Mouse (Mus musculus) urinary bladder, adult 2 months (tissue): ENCODE measurements around the gene 1700037C18Rik. TPM values are rescaled to one million over a fixed set of nuclear protein-coding genes. Genes with fewer than 3 reads are reported as not detected.
"Not testable (repeated sequence)": the region's sequence is repeated elsewhere in the genome, so short reads cannot be mapped to it uniquely, and the experiment has no call there.

Experiments
- DNase-seq: peaks from one replicate; pipeline ENCODE4 v3.0.0; 2022; ENCODE audit warnings: low spot score
- polyA plus RNA-seq: library from polyadenylated mRNA; depleted of rRNA; stranded (reverse); fragments of >200 nt; gene quantifications from 2 replicates; pipeline ENCODE4 v1.2.3, GENCODE M21; 2012; rRNA removed

The 1700037C18Rik gene
- polyA plus RNA-seq, 1 experiment, result 7.0 TPM

DNA sequence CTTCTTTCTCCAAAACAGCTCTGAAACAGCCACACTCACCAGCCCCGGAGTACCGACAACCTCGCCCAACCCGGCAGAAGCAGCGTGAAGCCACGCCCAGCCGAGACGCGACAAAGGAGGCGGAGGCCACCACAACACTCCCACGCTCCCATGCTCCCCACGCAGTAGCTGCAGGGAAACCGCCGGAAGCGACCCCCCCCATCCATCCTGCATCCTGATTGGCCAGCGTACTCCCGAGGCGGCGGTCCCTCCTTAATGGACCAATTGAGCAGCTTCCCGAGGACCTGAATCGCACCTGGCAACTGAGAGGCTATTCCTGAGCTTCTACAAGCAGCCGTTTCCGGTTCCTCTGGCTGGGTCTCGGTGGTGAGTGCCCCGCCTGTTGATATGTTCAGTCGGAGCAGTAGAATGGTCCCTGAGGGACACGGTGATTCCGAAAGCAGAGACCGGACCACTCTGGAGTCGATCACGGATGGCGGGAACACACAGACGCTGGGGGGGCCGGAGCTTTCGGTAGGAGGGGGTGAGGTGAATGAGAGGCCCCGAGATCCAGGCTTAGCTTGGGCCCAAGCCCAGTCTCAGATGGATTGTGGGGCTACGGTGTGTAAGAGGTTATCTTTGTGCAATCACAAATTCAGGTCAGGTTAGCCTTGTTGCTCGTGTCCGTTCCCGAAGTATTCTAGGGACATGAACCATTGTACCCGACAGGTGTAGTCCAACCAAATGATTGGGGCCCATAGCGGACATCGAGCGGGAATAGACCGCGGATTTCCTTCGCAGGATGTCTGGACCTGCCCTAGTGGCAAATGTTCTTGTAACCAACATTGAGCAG lies 36.1 kb downstream of the 1700037C18Rik start, which contains the start of gene Naa60:
Naa60 (plus strand) TSS at position 160 of the 832 bp plus-strand sequence.
- peak; percentile 81 for DNase-seq

DNA sequence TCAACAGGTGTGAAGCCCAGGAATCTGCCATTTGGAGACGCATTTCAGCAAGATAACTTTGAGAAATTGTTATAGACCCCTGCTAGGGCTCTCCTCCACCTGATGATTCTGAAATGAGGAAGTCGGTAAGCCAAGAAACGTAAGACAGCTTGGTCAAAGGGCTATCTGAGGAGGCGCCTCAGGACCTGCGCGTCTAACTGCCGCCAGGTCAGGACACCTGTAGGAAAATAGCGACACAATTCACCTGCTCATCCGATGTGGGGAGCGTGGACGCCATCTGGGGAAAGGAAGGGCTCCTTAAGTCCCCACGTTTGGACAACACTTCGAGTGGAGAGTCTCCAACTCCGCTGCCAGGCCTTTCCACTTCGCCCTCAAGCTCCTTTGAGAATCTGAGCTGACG lies 36.7 kb downstream of the 1700037C18Rik start:
- no peak for DNase-seq

GRCm38 (mm10) chr16:3859254-3859653 lies 49.2 kb downstream of the 1700037C18Rik start:
- no peak for DNase-seq

GRCm38 (mm10) chr16:3855776-3856175 lies 52.7 kb downstream of the 1700037C18Rik start:
- no peak for DNase-seq

DNA sequence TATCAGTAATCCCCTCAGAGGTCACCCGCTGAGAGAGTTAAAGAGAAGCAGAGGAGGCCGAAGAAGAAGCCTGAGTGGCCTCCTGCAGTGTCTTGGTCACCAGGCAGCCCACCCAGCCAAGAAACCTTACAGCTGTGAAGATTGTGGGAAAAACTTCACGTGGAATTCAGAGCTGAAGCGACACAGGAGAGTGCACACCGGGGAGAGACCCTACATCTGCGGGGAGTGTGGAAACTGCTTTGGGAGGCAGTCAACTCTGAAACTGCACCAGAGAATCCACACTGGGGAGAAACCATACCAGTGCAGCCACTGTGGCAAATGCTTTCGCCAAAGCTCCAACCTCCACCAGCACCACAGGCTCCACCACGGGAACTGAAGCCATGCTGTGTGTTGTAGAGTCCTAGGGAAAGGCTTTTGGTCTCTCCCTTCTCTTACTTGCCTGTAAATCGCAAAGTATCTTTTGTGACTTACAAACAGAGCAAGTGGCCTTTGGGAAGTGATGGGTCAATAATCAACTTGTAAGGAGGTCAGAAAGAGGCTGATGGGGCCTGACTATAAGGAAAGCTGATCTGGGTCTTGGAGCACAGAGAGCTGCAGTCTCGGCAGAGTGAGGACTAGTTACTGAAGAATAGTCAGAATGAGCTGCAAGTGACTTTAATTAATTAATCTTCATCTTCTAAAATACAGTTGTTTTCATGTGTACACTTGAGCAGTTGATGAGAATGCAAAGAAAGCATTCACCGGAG lies 53.9 kb downstream of the 1700037C18Rik start:
- DNase-seq, result no peak

- no peak for DNase-seq
Observed at GRCm38 (mm10) chr16:3852586-3852985, 55.9 kb downstream of the 1700037C18Rik start.

GRCm38 (mm10) chr16:3851301-3851700 lies 57.2 kb downstream of the 1700037C18Rik start:
- DNase-seq, result not testable (repeated sequence)

DNA sequence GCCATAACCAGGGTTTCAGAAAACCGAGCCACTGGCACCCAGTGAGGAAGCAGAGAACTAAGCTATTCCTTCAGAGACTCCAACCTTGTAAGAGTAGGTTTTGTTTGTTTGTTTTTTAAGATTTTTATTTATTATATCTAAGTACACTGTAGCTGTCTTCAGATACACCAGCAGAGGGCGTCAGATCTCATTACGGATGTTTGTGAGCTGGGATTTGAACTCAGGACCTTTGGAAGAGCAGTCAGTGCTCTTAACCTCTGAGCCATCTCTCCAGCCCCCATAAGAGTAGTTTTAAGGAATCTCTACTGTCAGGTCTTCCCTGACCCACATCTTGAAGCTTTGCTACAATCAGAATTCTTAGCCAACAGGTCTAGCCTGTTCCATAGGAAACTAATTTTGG lies 60.1 kb downstream of the 1700037C18Rik start:
- no peak for DNase-seq

DNA sequence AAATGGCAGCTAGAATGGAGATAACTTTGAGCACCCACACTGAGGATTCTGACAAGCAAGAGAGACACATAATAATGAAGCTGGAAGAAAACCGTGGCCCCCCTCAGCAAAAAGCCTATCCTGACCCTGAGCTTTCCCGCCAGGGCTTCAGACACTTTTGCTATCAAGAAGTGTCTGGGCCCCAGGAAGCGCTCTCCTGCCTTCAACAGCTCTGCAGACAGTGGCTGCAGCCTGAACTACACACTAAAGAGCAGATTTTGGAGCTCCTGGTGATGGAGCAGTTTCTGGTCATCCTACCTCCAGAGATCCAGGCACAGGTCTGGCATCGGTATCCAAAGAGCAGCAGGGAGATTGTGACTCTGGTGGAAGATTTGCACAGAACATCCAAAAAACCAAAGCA lies 60.6 kb downstream of the 1700037C18Rik start:
- DNase-seq, result no peak

DNA sequence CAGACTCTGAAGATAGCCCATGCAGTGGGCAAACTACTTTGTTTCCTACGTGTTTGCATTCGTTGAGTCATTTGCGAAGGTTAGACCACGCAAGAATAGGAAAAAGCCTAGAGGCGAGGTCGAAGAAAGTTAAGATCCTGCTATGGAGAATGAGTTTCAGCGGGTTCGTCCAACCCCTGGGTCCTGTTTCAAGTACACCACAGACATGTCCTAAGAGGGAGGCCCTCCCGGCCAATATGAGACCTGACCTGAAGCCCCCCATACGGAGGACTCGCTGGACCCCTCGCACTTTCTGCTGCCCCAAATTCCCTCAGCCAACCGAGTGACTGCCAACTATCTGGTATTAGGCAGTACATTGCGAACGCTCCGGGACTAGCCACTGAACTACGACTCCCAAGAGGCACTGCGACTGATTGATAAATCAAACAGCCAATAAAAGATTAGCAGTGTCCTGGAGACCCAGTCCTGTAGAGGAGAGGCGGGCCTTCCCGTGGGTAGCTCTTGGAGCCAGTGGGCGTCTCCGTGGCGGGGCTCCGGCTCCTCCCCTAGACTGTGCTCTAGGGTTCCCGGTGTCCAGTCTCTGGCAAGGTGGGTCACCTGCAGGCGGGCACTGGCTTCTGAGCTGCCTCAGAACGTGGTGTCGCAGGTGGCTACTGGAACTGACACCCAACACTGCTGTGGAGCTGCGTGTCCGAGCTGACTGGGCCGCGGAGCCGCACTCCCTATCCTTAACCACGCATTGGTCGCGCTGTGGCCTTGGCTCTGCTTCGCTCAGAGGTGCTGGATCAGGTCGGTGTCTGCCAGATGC lies 61.6 kb downstream of the 1700037C18Rik start, which contains the start of gene Zfp174:
Zfp174 (plus strand) TSS at position 558 of the 808 bp plus-strand sequence.
- DNase-seq, result peak; percentile 87

Other genes starting within 250 kb of the 1700037C18Rik start
- gene Mefv, start 190.6 kb downstream of the 1700037C18Rik start, polyA plus RNA-seq, result 0.22 and 0.29 TPM in 2 replicates
- 19.3 and 20.8 TPM in 2 replicates for gene Zfp263, start 164.6 kb downstream of the 1700037C18Rik start, polyA plus RNA-seq
- 0.07 TPM in 1 of 2 replicates, not detected in the other for gene Olfr15, start 77.8 kb downstream of the 1700037C18Rik start, polyA plus RNA-seq
- gene Zfp174, start 61.4 kb downstream of the 1700037C18Rik start, polyA plus RNA-seq, result 2.7 and 3.0 TPM in 2 replicates
- 54.1 and 60.6 TPM in 2 replicates for gene Naa60, start 36.3 kb downstream of the 1700037C18Rik start, polyA plus RNA-seq
- gene Zfp597, start 24.1 kb downstream of the 1700037C18Rik start, polyA plus RNA-seq, result 7.3 and 7.8 TPM in 2 replicates
- 0.25 and 0.62 TPM in 2 replicates for gene Gm20695, start 24.0 kb downstream of the 1700037C18Rik start, polyA plus RNA-seq
- gene Cluap1, start 112 bp upstream of the 1700037C18Rik start, polyA plus RNA-seq, result 19.5 and 20.3 TPM in 2 replicates
- gene Nlrc3, start 67.9 kb upstream of the 1700037C18Rik start, polyA plus RNA-seq, result 1.3 and 1.4 TPM in 2 replicates
- 17.5 and 18.2 TPM in 2 replicates for gene Slx4, start 95.1 kb upstream of the 1700037C18Rik start, polyA plus RNA-seq
- not detected in 2 replicates for gene Dnase1, start 128.3 kb upstream of the 1700037C18Rik start, polyA plus RNA-seq
- gene Trap1, start 169.1 kb upstream of the 1700037C18Rik start, polyA plus RNA-seq, result 76.9 and 84.2 TPM in 2 replicates